Mouse (Mus musculus) cerebellum, adult 2 months (tissue): Measurements from ENCODE around the gene Zdhhc1.

Experiments
- CTCF ChIP-seq: fragments of 200-500 bp; IDR thresholded peaks from 2 replicates; pipeline ENCODE4 v1.5.1; 2011; ENCODE audit warnings: low read depth, mild to moderate bottlenecking, control low read depth, low read length, moderate library complexity, borderline replicate concordance; ENCODE audit not compliant: insufficient read depth
- POLR2A ChIP-seq: fragments of 200-500 bp; IDR thresholded peaks from 2 replicates; pipeline ENCODE4 v1.6.1; 2011; ENCODE audit warnings: low read length, control low read depth, borderline replicate concordance; ENCODE audit not compliant: insufficient read depth

- TF ChIP-seq CTCF (no peak), POLR2A (no peak)
Observed at GRCm38 (mm10) chr8:105434136-105434535, 62.6 kb downstream of the Zdhhc1 start.
